Mouse (Mus musculus): ENCODE measurements around the gene Uevld. TPM values are rescaled to one million over a fixed set of nuclear protein-coding genes. Genes with fewer than 3 reads are reported as not detected.
"Not testable (repeated sequence)": the region's sequence is repeated elsewhere in the genome, so short reads cannot be mapped to it uniquely, and the experiment has no call there.

Uevld gene
- polyA plus RNA-seq, 1 experiment from 2014 or later, result 5.8 TPM

DNA sequence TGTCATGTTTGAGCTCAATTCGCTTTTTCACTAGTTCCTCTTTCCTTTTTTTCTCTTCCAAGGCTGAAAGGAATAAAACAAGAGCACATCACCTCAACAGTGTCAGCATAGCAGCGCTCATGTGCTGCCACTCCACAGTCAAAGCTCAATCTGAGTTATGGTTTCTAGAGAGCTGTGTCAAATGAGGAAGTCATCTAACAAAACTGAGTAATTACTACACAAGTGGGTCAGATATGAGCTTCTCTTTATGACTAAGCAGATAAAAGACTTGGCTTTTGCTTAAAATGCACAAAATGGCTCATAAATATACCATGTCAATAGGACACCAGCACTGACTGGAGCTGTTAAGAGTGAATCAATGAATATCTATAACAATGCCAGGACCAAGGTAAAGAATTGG is 40.6 kb upstream of the Uevld start:
- WGBS (ENCODE audit: insufficient replicate concordance), result 68% methylated on average over 2 of the region's 2 CpGs
- no peak overlapping the region for H3K4me3 ChIP-seq (ENCODE audit: low read depth, low read length)
- H3K9me3 ChIP-seq (replicated peaks; ENCODE audit: control insufficient read depth, low read length), result no peaks in the 10 kb centered on the region
- H3K36me3 ChIP-seq (ENCODE audit: control insufficient read depth, insufficient read depth), result peaks cover 29% of the 10 kb centered on the region
- H3K4me2 ChIP-seq (ENCODE audit: low read depth, low read length), result no peak overlapping the region
- H3K4me1 ChIP-seq (ENCODE audit: control insufficient read depth, low read depth, low read length), result peaks cover 71% of the 10 kb centered on the region
- no peak for ATAC-seq (ENCODE audit: low read depth)
- H3K9ac ChIP-seq (ENCODE audit: low read depth, low read length), result no peak overlapping the region
- H3K27ac ChIP-seq (ENCODE audit: low read length), result 0 out of 2 replicates have a peak overlapping the region, but pooled peaks have one; percentile 12
- H3K27me3 ChIP-seq (ENCODE audit: control insufficient read depth, insufficient read depth, low read depth, low read length), result no peaks in the 10 kb centered on the region

DNA sequence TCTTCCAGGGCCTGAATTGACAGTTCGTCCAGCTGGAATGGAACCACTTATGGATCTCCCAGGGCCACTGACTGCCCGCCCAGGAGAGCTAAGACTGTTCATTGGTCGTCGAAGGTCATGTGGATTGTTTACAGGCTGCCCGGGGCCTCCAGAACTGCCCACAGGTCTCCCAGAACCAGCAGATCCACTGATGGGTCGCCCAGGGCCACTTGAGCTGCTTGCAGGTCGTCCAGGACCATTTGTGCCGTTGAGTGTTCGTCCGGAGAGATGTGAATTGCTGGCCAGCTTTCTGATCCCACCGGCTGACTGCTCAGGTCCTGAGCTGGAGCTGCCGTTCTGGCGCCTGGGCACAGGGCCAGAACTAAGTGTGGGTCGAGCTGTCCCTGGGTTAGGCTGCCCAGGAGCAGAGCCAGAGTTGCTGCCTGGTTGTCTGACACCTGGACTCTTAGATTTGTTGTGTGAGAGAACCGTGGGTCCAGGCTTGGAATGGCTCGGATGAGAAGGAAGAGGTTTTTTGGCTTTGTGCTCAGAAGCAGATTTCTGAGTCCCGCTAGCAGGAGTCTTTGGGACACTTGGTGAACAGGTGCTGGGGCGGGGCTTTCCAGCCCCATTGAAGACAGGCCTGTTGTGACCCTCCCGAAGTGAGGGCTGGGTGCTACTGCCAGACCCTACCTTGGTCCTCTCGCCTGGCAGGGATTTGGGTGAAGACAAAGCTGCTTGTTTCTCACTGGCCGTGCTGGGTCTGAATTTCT is 39.5 kb upstream of the Uevld start:
- WGBS (ENCODE audit: insufficient replicate concordance), result 73% methylated on average over 21 of the region's 21 CpGs
- peaks cover 63% of the 10 kb centered on the region for H3K4me1 ChIP-seq (ENCODE audit: control insufficient read depth, low read depth, low read length)
- H3K4me3 ChIP-seq (ENCODE audit: low read depth, low read length), result no peak overlapping the region
- peaks cover 40% of the 10 kb centered on the region for H3K36me3 ChIP-seq (ENCODE audit: control insufficient read depth, insufficient read depth)
- no peaks in the 10 kb centered on the region for H3K27me3 ChIP-seq (ENCODE audit: control insufficient read depth, insufficient read depth, low read depth, low read length)
- peak overlapping the region; percentile 79 for H3K27ac ChIP-seq (ENCODE audit: low read length)
- no peaks in the 10 kb centered on the region for H3K9me3 ChIP-seq (replicated peaks; ENCODE audit: control insufficient read depth, low read length)
- no peak for ATAC-seq (ENCODE audit: low read depth)
- no peak overlapping the region for H3K4me2 ChIP-seq (ENCODE audit: low read depth, low read length)
- H3K9ac ChIP-seq (ENCODE audit: low read depth, low read length), result peak overlapping the region; percentile 1; the same call in 1 of the 2 replicates

DNA sequence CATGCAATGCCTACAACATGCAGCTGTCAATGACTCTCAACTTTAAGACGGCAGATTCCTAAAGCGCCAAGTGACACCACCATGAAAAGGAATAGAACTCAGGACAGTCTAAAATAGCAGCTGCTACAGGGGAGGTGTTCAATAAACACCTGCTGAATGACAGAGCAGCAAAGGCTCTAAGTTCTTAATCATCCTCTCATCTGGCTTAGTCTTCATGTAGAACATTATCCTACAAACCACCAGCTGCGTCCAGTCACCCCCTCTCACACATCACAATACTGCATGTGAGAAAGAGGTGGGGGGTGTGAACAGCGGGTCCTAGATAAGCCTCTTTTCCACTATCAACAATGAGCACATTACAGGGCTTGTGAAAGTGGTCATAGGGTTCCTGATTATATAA is 38.7 kb upstream of the Uevld start:
- ATAC-seq (ENCODE audit: low read depth), result peak; percentile 89
- WGBS (ENCODE audit: insufficient replicate concordance), result 40% methylated on average over 4 of the region's 4 CpGs
- Histone ChIP-seq H3K4me1 (ENCODE audit: control insufficient read depth, low read depth, low read length) (peaks cover 62% of the 10 kb centered on the region), H3K9me3 (replicated peaks; ENCODE audit: control insufficient read depth, low read length) (no peaks in the 10 kb centered on the region), H3K4me3 (ENCODE audit: low read depth, low read length) (no peak overlapping the region), H3K4me2 (ENCODE audit: low read depth, low read length) (peak overlapping the region; percentile 27), H3K9ac (ENCODE audit: low read depth, low read length) (no peak overlapping the region), H3K27me3 (ENCODE audit: control insufficient read depth, insufficient read depth, low read depth, low read length) (no peaks in the 10 kb centered on the region), H3K36me3 (ENCODE audit: control insufficient read depth, insufficient read depth) (peaks cover 42% of the 10 kb centered on the region), H3K27ac (ENCODE audit: low read length) (peak overlapping the region; percentile 79)

DNA sequence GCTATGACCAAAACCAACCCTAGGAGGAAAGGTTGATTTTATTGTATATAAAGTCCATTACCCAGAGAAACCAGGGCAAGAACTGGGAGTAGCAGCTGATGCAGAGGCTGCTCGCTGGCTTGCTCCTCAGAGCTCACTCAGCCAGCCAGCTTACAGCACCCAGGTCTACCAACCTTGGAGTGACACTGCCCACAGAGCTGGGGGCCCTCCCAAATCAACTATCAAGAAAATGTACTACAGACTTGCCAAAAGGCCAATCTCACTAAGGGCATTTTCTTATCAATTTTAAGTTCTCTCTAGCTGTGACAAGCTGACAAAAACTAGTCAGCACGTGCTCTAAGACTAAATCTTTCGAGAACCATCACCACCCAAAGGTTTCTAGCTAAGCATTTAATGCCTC is 37.2 kb upstream of the Uevld start:
- Histone ChIP-seq H3K4me3 (ENCODE audit: low read depth, low read length) (no peak overlapping the region), H3K27ac (ENCODE audit: low read length) (no peak overlapping the region; the same call in none of the 2 replicates), H3K9ac (ENCODE audit: low read depth, low read length) (no peak overlapping the region), H3K4me2 (ENCODE audit: low read depth, low read length) (no peak overlapping the region; the same call in 1 of the 2 replicates), H3K9me3 (replicated peaks; ENCODE audit: control insufficient read depth, low read length) (no peaks in the 10 kb centered on the region), H3K27me3 (ENCODE audit: control insufficient read depth, insufficient read depth, low read depth, low read length) (no peaks in the 10 kb centered on the region), H3K4me1 (ENCODE audit: control insufficient read depth, low read depth, low read length) (peaks cover 54% of the 10 kb centered on the region), H3K36me3 (ENCODE audit: control insufficient read depth, insufficient read depth) (peaks cover 42% of the 10 kb centered on the region)
- peak; percentile 60 for ATAC-seq (ENCODE audit: low read depth)
- 35% methylated on average over 3 of the region's 3 CpGs for WGBS (ENCODE audit: insufficient replicate concordance)

DNA sequence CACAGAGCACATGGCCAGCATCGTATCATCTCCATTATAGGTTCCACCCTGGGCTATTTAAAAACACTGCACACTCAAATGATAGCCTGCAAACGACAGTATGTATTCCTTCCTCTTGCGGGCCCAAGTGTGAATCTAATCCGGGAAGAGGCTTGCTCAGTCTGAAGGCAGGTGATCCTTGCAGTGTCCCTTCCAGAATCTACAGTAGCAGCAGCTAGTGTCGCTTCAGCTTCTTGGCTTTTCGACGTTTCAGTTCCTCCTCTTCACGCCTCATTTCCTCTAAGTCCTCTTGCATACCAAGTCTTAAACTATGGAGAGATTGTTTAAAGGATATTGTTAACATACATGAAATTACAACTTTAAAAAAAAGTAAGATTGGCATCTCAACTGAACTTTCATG is 34.8 kb upstream of the Uevld start:
- no peak overlapping the region for H3K4me2 ChIP-seq (ENCODE audit: low read depth, low read length)
- no peak overlapping the region for H3K27ac ChIP-seq (ENCODE audit: low read length)
- ATAC-seq (ENCODE audit: low read depth), result no peak
- no peaks in the 10 kb centered on the region for H3K27me3 ChIP-seq (ENCODE audit: control insufficient read depth, insufficient read depth, low read depth, low read length)
- H3K36me3 ChIP-seq (ENCODE audit: control insufficient read depth, insufficient read depth), result peaks cover 38% of the 10 kb centered on the region
- no peak overlapping the region for H3K4me3 ChIP-seq (ENCODE audit: low read depth, low read length)
- WGBS (ENCODE audit: insufficient replicate concordance), result 77% methylated on average over 8 of the region's 8 CpGs
- H3K4me1 ChIP-seq (ENCODE audit: control insufficient read depth, low read depth, low read length), result peaks cover 41% of the 10 kb centered on the region
- H3K9ac ChIP-seq (ENCODE audit: low read depth, low read length), result no peak overlapping the region
- no peaks in the 10 kb centered on the region for H3K9me3 ChIP-seq (replicated peaks; ENCODE audit: control insufficient read depth, low read length)

DNA sequence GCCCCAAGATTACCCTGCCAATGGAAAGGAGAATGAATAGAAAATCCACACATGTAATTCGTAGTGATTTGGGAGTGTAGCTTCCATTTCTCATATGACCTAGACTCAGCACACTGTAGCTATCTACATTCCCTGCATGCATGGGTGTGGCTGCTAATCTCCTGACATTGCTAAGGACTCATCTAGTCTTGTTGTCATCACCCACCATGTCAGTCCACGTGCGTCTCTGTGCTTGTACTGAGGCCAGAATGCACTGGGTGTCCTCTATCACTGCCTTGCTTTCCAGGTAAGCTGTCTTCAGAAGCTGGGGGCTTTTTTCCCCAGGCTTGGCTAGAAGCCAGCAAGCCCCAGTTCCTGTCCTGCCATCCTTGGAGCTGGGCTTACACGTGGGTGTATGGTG is 31.1 kb upstream of the Uevld start:
- 46% methylated on average over 4 of the region's 4 CpGs for WGBS (ENCODE audit: insufficient replicate concordance)

DNA sequence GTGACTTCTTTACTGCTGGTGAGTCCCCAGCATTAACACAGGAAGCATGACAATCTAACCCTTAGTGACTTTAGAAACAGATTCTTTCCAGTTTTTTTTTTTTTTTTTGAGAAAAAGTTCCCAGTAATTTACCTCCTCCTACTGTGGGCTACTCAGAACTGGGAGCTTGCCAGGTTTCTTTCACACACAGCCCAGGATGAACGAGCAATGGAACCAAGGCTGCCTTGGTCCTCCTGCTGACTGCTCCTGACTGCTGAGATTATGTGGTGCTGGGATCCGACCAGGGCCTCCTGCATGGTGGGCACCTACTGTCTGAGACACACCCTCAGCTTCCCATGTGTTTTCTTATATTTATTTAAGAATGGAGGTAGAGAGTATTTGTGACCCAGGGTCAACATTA is 28.7 kb upstream of the Uevld start:
- WGBS (ENCODE audit: insufficient replicate concordance), result 62% methylated on average over 2 of the region's 2 CpGs
- Histone ChIP-seq H3K4me1 (ENCODE audit: control insufficient read depth, low read depth, low read length) (peaks cover 13% of the 10 kb centered on the region), H3K9ac (ENCODE audit: low read depth, low read length) (no peak overlapping the region), H3K9me3 (replicated peaks; ENCODE audit: control insufficient read depth, low read length) (no peaks in the 10 kb centered on the region), H3K4me2 (ENCODE audit: low read depth, low read length) (no peak overlapping the region), H3K4me3 (ENCODE audit: low read depth, low read length) (no peak overlapping the region), H3K27ac (ENCODE audit: low read length) (no peak overlapping the region), H3K27me3 (ENCODE audit: control insufficient read depth, insufficient read depth, low read depth, low read length) (no peaks in the 10 kb centered on the region), H3K36me3 (ENCODE audit: control insufficient read depth, insufficient read depth) (no peaks in the 10 kb centered on the region)
- ATAC-seq (ENCODE audit: low read depth), result no peak

More for the DNA sequence above, 31.1 kb upstream of the Uevld start:
- H3K4me3 ChIP-seq (ENCODE audit: low read depth, low read length); H3K27me3 ChIP-seq (ENCODE audit: control insufficient read depth, insufficient read depth, low read depth, low read length); H3K27ac ChIP-seq (ENCODE audit: low read length); H3K9me3 ChIP-seq (replicated peaks; ENCODE audit: control insufficient read depth, low read length); H3K4me2 ChIP-seq (ENCODE audit: low read depth, low read length); H3K9ac ChIP-seq (ENCODE audit: low read depth, low read length): not testable (repeated sequence)
- H3K4me1 ChIP-seq (ENCODE audit: control insufficient read depth, low read depth, low read length), result peaks cover 13% of the 10 kb centered on the region
- peaks cover 16% of the 10 kb centered on the region for H3K36me3 ChIP-seq (ENCODE audit: control insufficient read depth, insufficient read depth)
- ATAC-seq (ENCODE audit: low read depth), result peak; percentile 86

DNA sequence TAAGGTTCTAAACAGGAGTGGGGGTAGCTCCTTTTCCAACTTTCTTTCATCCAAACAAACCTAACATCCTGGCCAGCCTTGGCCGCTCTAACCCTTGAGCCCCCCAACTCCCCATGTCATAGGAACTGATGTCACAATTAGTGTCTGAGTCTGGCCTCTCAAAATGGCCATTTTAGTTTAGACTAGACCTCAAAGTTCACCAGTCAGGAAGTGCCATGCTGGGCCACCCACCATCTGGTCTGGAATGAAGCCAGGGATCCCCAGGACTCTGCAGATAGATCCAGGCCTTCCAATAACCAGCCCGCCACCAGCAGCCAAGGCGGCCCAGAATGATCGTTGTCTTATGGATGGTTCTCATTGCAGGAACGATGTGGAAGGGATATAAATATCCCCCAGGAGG is 28.3 kb upstream of the Uevld start:
- Histone ChIP-seq H3K4me2 (ENCODE audit: low read depth, low read length) (no peak overlapping the region), H3K36me3 (ENCODE audit: control insufficient read depth, insufficient read depth) (no peaks in the 10 kb centered on the region), H3K4me1 (ENCODE audit: control insufficient read depth, low read depth, low read length) (peaks cover 13% of the 10 kb centered on the region), H3K27me3 (ENCODE audit: control insufficient read depth, insufficient read depth, low read depth, low read length) (no peaks in the 10 kb centered on the region), H3K27ac (ENCODE audit: low read length) (no peak overlapping the region), H3K4me3 (ENCODE audit: low read depth, low read length) (no peak overlapping the region), H3K9ac (ENCODE audit: low read depth, low read length) (no peak overlapping the region), H3K9me3 (replicated peaks; ENCODE audit: control insufficient read depth, low read length) (no peaks in the 10 kb centered on the region)
- 73% methylated on average over 5 of the region's 5 CpGs for WGBS (ENCODE audit: insufficient replicate concordance)
- no peak for ATAC-seq (ENCODE audit: low read depth)

DNA sequence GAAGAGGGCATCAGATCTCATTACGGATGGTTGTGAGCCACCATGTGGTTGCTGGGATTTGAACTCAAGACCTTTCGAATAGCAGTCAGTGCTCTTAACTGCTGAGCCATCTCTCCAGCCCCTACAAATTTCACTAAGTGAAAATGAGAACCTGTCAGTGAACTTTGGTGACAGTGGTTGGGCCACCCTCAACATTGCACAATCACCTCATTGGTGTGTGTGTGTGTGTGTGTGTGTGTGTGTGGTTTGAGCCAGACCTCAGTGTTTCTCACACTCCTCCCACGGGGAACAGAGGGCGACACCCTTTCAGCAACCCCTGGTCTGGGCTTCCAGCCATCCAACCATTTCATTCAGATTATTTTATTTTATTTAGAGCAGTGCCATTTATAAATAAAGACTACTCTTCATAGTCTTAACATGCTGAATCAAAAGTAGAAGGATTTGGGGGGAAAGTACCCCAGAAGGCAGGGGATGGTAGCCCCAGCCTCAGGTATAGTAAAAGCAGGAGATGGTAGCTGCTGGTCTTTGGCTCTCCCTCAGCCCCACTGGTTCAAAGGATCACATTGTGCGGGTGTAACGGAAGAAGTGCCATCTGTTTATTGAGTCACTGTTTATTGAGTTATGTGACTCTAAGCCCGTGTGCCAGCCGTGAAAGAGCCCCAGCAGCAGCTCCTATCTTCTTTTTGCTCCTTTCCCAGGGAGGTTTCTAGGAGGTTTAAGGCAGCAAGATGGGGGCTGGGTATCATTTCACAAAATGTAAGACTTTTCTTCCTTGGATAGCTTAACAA is 27.6 kb upstream of the Uevld start:
- WGBS (ENCODE audit: insufficient replicate concordance), result 53% methylated on average over 8 of the region's 8 CpGs
- peak; percentile 52 for ATAC-seq (ENCODE audit: low read depth)
- H3K4me3 ChIP-seq (ENCODE audit: low read depth, low read length), result no peak overlapping the region
- no peaks in the 10 kb centered on the region for H3K27me3 ChIP-seq (ENCODE audit: control insufficient read depth, insufficient read depth, low read depth, low read length)
- H3K9ac ChIP-seq (ENCODE audit: low read depth, low read length), result no peak overlapping the region
- H3K36me3 ChIP-seq (ENCODE audit: control insufficient read depth, insufficient read depth), result no peaks in the 10 kb centered on the region
- no peak overlapping the region for H3K27ac ChIP-seq (ENCODE audit: low read length)
- H3K9me3 ChIP-seq (replicated peaks; ENCODE audit: control insufficient read depth, low read length), result no peaks in the 10 kb centered on the region
- H3K4me1 ChIP-seq (ENCODE audit: control insufficient read depth, low read depth, low read length), result peaks cover 13% of the 10 kb centered on the region
- H3K4me2 ChIP-seq (ENCODE audit: low read depth, low read length), result no peak overlapping the region

Measured in liver, embryonic 16.5 days (tissue).